Mouse (Mus musculus): Measurements from ENCODE around the gene Otud7a. TPM values are rescaled to one million over a fixed set of nuclear protein-coding genes. Genes with fewer than 3 reads are reported as not detected.
"Not testable (repeated sequence)": the region's sequence is repeated elsewhere in the genome, so short reads cannot be mapped to it uniquely, and the experiment has no call there.

The Otud7a gene
- polyA plus RNA-seq, 1 experiment from 2014 or later: 0.29 TPM

- Histone ChIP-seq H3K9ac (peak overlapping the region; percentile 48), H3K4me2 (replicated peaks) (peak overlapping the region; percentile 27), H3K27ac (no peak overlapping the region), H3K27me3 (peaks cover 10% of the 10 kb centered on the region), H3K4me3 (no peak overlapping the region), H3K9me3 (no peaks in the 10 kb centered on the region), H3K4me1 (peaks cover 14% of the 10 kb centered on the region), H3K36me3 (no peaks in the 10 kb centered on the region)
- peak; percentile 68 for ATAC-seq (ENCODE audit: low FRiP score, low read depth)
- WGBS: 37% methylated on average over 15 of the region's 15 CpGs
Measured at GRCm38 (mm10) chr7:63667986-63668741, 223.6 kb downstream of the Otud7a start.

DNA sequence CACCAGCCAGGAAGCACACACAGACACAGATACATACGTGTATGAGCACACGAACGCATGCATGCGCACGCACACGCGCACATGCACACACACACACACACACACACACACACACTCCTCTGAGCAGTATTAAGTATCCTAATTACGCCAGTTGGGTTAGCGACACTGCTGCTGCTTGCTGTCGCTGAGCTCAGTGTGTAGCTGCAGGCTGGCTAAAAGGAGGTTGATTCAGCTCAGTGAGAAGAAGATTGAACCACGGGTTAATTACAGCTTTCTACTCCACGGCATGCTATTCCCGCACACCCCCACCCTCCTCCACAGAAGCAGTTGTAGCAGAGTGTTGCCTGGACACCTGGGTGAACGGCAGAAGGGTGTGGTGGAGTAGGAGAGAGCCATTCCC lies 224.4 kb downstream of the Otud7a start:
- H3K4me1 ChIP-seq: peaks cover 14% of the 10 kb centered on the region
- peaks cover 10% of the 10 kb centered on the region for H3K27me3 ChIP-seq
- no peaks in the 10 kb centered on the region for H3K36me3 ChIP-seq
- no peak overlapping the region for H3K4me3 ChIP-seq
- no peak overlapping the region for H3K27ac ChIP-seq
- H3K9me3 ChIP-seq: no peaks in the 10 kb centered on the region
- H3K9ac ChIP-seq: no peak overlapping the region
- whole genome bisulfite sequencing: 67% methylated on average over 14 of the region's 14 CpGs
- H3K4me2 ChIP-seq (replicated peaks): no peak overlapping the region; the same call in 1 of the 2 replicates
- no peak for ATAC-seq (ENCODE audit: low FRiP score, low read depth)

GRCm38 (mm10) chr7:63670911-63671310 lies 226.4 kb downstream of the Otud7a start:
- not testable (repeated sequence) for H3K9me3 ChIP-seq; H3K27me3 ChIP-seq; H3K36me3 ChIP-seq; H3K4me3 ChIP-seq; ATAC-seq (ENCODE audit: low FRiP score, low read depth); H3K9ac ChIP-seq; H3K27ac ChIP-seq; H3K4me2 ChIP-seq (replicated peaks)
- WGBS: 68% methylated on average over 1 of the region's 1 CpGs
- peaks cover 14% of the 10 kb centered on the region for H3K4me1 ChIP-seq

DNA sequence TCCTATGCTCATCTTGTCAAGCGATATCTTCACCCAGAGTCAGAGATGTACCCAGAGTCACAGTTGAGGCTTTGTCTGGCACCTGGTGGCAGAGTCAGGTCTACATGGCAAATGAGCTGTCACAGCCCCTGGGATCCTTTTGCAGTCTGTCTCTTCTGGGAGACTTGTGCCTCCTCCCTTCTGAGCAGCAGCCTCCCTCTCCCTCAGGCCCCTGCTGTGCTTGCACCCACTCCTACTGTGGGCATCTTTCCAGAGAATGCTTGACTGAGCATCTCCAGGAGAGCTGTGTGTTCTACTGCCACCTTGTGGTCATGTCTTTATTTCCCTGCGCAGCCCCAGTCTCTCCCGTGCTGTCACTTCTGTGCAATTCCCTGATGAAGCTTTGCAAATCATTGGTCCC lies 227.4 kb downstream of the Otud7a start:
- Histone ChIP-seq H3K27ac (no peak overlapping the region), H3K9me3 (no peaks in the 10 kb centered on the region), H3K4me1 (peaks cover 14% of the 10 kb centered on the region), H3K36me3 (no peaks in the 10 kb centered on the region), H3K9ac (no peak overlapping the region), H3K27me3 (peaks cover 4% of the 10 kb centered on the region; the same call in 1 of the 2 replicates), H3K4me3 (no peak overlapping the region), H3K4me2 (replicated peaks) (no peak overlapping the region)
- WGBS: 15% methylated on average over 3 of the region's 3 CpGs
- peak; percentile 42; the same call in 1 of the 2 replicates for ATAC-seq (ENCODE audit: low FRiP score, low read depth)

GRCm38 (mm10) chr7:63676631-63677030 lies 232.1 kb downstream of the Otud7a start:
- Histone ChIP-seq H3K36me3 (no peaks in the 10 kb centered on the region), H3K4me2 (replicated peaks) (no peak overlapping the region), H3K4me3 (no peak overlapping the region), H3K27ac (no peak overlapping the region), H3K9ac (no peak overlapping the region), H3K4me1 (no peaks in the 10 kb centered on the region), H3K27me3 (no peaks in the 10 kb centered on the region), H3K9me3 (no peaks in the 10 kb centered on the region)
- 80% methylated on average over 5 of the region's 5 CpGs for WGBS
- ATAC-seq (ENCODE audit: low FRiP score, low read depth): no peak

DNA sequence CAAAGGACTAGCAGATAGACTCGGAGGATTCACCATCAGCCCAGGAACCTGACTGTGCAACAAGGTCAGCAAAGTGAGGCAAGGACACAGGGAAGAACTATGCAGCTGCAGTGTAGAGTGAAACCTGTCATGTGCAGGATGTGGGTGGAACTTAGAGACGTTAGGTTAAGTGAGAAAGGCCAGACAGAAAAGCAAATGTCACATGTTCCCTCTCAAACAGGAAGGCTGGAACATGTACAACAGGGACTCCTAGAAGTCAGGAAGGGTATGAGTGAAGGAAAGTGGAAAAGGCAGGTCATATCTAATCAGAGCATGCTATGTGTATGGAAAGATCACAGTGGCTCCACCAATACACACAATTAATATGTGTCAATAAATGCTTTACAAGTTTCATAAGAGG lies 232.6 kb downstream of the Otud7a start:
- no peak for ATAC-seq (ENCODE audit: low FRiP score, low read depth)
- Histone ChIP-seq H3K9me3 (no peaks in the 10 kb centered on the region), H3K27me3 (no peaks in the 10 kb centered on the region), H3K4me3 (no peak overlapping the region), H3K4me1 (no peaks in the 10 kb centered on the region), H3K27ac (no peak overlapping the region), H3K4me2 (replicated peaks) (no peak overlapping the region), H3K9ac (no peak overlapping the region), H3K36me3 (no peaks in the 10 kb centered on the region)
- WGBS: 50% methylated on average over 2 of the region's 2 CpGs

- no peak for ATAC-seq (ENCODE audit: low FRiP score, low read depth)
- WGBS: 79% methylated on average over 4 of the region's 4 CpGs
- no peak overlapping the region for H3K27ac ChIP-seq
Measured at GRCm38 (mm10) chr7:63687056-63687455, 242.5 kb downstream of the Otud7a start.

GRCm38 (mm10) chr7:63697921-63698320 lies 253.4 kb downstream of the Otud7a start:
- Histone ChIP-seq H3K4me2 (replicated peaks) (no peak overlapping the region), H3K9me3 (no peaks in the 10 kb centered on the region), H3K4me3 (no peak overlapping the region), H3K36me3 (no peaks in the 10 kb centered on the region), H3K27ac (no peak overlapping the region), H3K9ac (no peak overlapping the region), H3K27me3 (no peaks in the 10 kb centered on the region), H3K4me1 (no peaks in the 10 kb centered on the region)
- WGBS: 82% methylated on average over 4 of the region's 4 CpGs
- ATAC-seq (ENCODE audit: low FRiP score, low read depth): no peak

More at GRCm38 (mm10) chr7:63687056-63687455, 242.5 kb downstream of the Otud7a start:
- no peak overlapping the region for H3K4me3 ChIP-seq
- no peaks in the 10 kb centered on the region for H3K4me1 ChIP-seq
- no peak overlapping the region for H3K9ac ChIP-seq
- H3K9me3 ChIP-seq: no peaks in the 10 kb centered on the region
- no peak overlapping the region for H3K4me2 ChIP-seq (replicated peaks)
- no peaks in the 10 kb centered on the region for H3K36me3 ChIP-seq
- no peaks in the 10 kb centered on the region for H3K27me3 ChIP-seq

DNA sequence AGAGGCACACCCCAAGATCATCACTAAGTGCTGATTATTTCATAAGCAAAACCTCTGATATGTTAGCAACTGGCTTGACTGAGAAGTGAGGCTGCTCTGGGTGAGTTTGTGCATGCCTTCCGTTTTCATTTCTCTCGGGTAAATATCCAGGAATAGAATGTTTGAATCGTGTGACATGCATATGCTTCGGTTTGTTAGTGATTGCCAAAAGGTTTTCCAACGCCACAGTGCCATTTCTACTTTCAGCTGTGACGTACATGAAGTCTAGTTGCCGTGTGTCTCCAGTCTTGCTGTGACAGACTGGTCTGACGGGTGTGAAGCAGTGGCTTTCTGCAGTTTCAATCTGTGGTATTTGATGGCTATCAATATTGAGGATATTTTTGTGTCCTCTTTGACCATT lies 273.4 kb downstream of the Otud7a start:
- H3K4me1 ChIP-seq: no peaks in the 10 kb centered on the region
- WGBS: 85% methylated on average over 8 of the region's 8 CpGs
- no peak overlapping the region for H3K4me3 ChIP-seq

GRCm38 (mm10) chr7:63719183-63719944 lies 274.8 kb downstream of the Otud7a start:
- Histone ChIP-seq H3K9me3 (no peaks in the 10 kb centered on the region), H3K9ac (no peak overlapping the region), H3K27ac (no peak overlapping the region), H3K36me3 (no peaks in the 10 kb centered on the region), H3K4me3 (no peak overlapping the region), H3K27me3 (no peaks in the 10 kb centered on the region), H3K4me2 (replicated peaks) (no peak overlapping the region), H3K4me1 (no peaks in the 10 kb centered on the region)
- ATAC-seq (ENCODE audit: low FRiP score, low read depth): no peak
- WGBS: 86% methylated on average over 13 of the region's 13 CpGs

More for the DNA sequence above, 273.4 kb downstream of the Otud7a start:
- no peak overlapping the region for H3K9ac ChIP-seq
- no peak for ATAC-seq (ENCODE audit: low FRiP score, low read depth)
- H3K4me2 ChIP-seq (replicated peaks): no peak overlapping the region
- no peak overlapping the region for H3K27ac ChIP-seq
- no peaks in the 10 kb centered on the region for H3K36me3 ChIP-seq
- no peaks in the 10 kb centered on the region for H3K9me3 ChIP-seq
- no peaks in the 10 kb centered on the region for H3K27me3 ChIP-seq

DNA sequence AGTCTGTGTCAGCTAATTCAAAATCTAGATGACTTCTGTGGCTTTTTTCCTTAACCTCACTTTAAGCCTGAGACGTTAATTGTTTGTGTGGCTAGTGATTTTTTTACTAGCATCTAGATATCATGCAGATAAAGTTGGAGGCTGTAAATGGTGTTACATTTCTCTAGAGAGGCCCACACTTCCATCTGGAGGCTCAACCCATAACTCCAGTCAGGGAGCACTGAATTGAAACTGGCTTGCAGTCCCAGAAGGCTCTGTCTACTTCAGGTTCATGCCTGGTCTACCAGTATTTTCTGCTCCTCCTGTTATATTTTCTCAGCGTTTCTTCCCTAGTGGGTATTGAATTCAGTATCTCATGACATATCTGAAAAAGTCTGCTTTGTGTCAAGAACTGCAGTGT lies 276.1 kb downstream of the Otud7a start:
- Histone ChIP-seq H3K36me3 (no peaks in the 10 kb centered on the region), H3K9ac (no peak overlapping the region), H3K4me2 (replicated peaks) (no peak overlapping the region), H3K4me3 (no peak overlapping the region), H3K4me1 (no peaks in the 10 kb centered on the region), H3K9me3 (no peaks in the 10 kb centered on the region), H3K27me3 (no peaks in the 10 kb centered on the region), H3K27ac (no peak overlapping the region)
- no peak for ATAC-seq (ENCODE audit: low FRiP score, low read depth)
- 59% methylated on average over 2 of the region's 2 CpGs for WGBS

GRCm38 (mm10) chr7:63725040-63725729 lies 280.6 kb downstream of the Otud7a start:
- Histone ChIP-seq H3K9me3 (no peaks in the 10 kb centered on the region), H3K36me3 (no peaks in the 10 kb centered on the region), H3K4me3 (no peak overlapping the region), H3K27ac (no peak overlapping the region), H3K27me3 (no peaks in the 10 kb centered on the region), H3K9ac (no peak overlapping the region), H3K4me2 (replicated peaks) (no peak overlapping the region), H3K4me1 (no peaks in the 10 kb centered on the region)
- no peak for ATAC-seq (ENCODE audit: low FRiP score, low read depth)
- WGBS: 70% methylated on average over 6 of the region's 6 CpGs
